Mouse (Mus musculus) heart, postnatal 14 days (tissue): ENCODE measurements around the gene Cyth4. TPM values are rescaled to one million over a fixed set of nuclear protein-coding genes. Genes with fewer than 3 reads are reported as not detected.

ENCODE experiments used
- DNase-seq, 2 experiments: peaks; one replicate each; pipeline ENCODE4 v3.0.0; 2021 to 2022
- intact Hi-C: fragments of 180-260 bp; cut with DNase I; formaldehyde crosslinking; loops from one replicate; pipeline ENCODE4 v1.15.1; 2025
- total RNA-seq, 2 experiments: library from RNA; stranded (reverse); gene quantifications; 2 replicates each; pipeline ENCODE4 v1.2.3; 2021

Gene Cyth4
- total RNA-seq, 2 experiments from 2014 or later = 5.7 to 8.8 TPM

- peak in 1 of 2 experiments; percentile 23 for DNase-seq
- intact Hi-C loops = no loop called here
These were observed 14.0 kb downstream of the Cyth4 start for GRCm38 (mm10) chr15:78610705-78611462.

- intact Hi-C loops = no loop called here
- DNase-seq = no peak
These were observed 17.7 kb downstream of the Cyth4 start for GRCm38 (mm10) chr15:78614536-78614935.

DNA sequence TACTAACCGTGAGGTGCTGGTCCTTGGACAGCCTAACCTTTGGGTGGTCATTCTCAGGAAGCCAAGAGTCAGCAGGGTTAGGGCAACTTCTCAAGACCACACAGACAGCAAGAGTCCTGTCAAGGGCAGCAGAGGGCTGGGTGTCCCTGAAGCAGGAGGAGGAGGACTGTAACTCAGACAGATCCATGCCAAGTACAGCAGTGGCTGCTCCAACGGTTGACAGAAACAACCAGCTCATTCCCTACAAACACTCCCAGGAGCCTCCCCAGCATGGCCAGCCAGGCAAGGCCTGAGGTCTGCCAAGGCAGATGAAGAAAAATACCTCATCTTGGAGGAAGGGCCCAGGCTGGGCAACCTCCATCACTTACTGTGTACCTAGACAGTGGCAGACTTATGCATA lies 20.1 kb downstream of the Cyth4 start:
- intact Hi-C loops = no loop called here
- no peak for DNase-seq

- peak; percentile 73 to 85 for DNase-seq
- intact Hi-C loops = loop anchor here (1.0 to 10.0 kb wide), 4 partner anchors 97 to 244 kb away; partner anchors contain the start of gene Cdc42ep1
These were observed 26.6 kb downstream of the Cyth4 start for GRCm38 (mm10) chr15:78623426-78623825.

DNA sequence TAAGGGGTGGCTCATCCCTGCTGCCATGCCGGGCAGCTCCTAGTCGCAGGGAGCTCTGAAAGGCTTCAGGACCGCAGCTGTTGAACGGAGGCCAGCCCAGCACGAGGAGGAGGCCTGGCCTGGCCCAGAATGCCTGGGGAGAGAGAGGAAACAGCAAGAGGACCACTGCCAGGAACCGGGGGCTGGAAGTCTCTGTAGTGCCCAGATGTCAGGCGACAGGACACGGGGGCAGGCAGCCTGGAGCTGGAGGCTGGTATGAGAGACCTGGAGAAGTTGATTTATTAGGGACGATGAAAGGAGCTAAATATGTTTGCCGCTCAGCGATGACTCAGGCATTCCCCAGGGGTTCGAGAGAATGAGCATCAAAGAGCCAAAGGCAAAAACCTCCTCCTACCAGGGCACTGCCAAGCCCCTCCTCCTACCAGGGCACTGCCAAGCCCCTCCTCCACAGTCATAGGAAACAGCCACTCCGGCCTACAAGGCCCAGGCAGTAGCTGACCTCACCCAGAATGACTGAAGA lies 27.6 kb downstream of the Cyth4 start:
- intact Hi-C loops = loop anchor here (5.0 to 10.0 kb wide), 2 partner anchors 220 to 243 kb away; partner anchors contain the start of gene Cdc42ep1
- DNase-seq = peak; percentile 73 to 79

DNA sequence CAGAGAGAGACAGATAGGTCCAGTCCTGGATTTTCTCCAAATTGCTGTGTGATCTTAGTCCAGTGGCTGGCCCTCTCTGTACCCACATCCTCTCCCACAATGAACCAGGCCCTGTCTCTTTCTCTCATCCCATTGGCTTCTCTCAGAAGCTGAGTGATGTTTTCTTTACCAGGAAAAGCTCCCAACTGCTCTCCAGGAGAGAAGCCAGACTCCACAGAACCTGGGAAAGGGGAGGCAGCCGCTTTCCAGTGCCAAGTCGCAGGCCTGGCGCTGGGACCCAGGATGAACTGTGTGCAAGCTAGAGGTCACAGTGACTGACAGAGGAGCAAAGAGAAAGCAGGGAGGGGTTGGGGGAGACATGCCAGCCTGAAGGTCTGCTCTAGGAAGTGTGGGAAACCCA lies 28.1 kb downstream of the Cyth4 start:
- intact Hi-C loops = loop anchor here (5.0 to 10.0 kb wide), 2 partner anchors 220 to 242 kb away; partner anchors contain the start of gene Cdc42ep1

DNA sequence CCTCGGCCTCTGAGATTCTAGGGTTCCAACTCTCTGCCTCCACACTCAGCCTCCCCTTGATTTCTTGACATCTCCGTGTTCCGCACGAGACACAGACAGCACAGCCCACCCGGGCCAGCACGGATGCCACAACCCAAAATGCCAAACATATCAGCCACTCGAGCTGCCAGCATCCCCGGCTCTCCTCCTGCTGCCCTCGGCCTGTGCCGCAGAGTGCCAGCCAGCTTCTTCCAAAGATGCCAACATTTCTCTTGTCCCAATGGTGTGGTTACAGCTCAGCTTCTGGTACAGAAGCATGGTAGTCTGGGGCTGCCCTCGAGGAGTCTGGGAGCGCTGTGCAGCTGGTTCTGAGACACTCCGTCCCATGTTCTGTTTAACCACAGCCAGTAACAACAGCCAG lies 29.4 kb downstream of the Cyth4 start:
- no peak for DNase-seq
- intact Hi-C loops = loop anchor here (10.0 kb wide), 1 partner anchor 219 kb away; the partner anchor contains the start of gene Cdc42ep1

More for the DNA sequence above, 28.1 kb downstream of the Cyth4 start:
- DNase-seq = peak in 1 of 2 experiments; percentile 17

GRCm38 (mm10) chr15:78632387-78632786 lies 35.5 kb downstream of the Cyth4 start:
- no peak for DNase-seq
- intact Hi-C loops = no loop called here

GRCm38 (mm10) chr15:78633413-78633812 lies 36.6 kb downstream of the Cyth4 start:
- no peak for DNase-seq
- intact Hi-C loops = no loop called here

DNA sequence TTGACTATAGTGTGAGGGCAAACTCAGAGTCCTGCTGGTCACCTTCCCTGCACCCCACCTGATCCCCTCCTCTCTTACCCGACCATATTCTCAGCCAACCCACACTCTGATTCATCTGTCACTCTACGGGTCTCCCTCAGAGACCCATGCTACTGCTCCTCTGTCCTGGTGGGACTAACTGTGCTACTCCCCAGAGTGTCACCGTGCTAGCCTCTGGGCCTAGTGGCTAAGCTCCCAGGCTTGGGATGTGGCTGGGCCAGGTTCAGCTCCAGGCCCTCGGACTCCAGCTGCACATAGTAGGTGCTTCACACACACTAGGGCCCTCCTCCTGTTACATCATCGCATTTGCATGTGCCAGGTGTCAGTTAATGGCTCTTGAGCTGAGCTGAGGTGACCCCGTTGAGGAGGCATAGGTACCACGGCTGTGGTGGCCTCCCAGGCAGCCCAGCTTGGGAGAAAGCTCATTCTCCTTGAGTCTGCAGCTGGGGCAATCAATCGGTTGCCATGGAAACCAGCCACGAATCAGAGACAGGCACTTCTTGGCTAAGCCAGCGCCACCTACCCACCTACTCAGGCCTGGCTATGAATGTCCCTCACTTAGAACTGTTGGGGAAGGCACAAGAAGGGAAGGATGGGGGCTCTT lies 37.4 kb downstream of the Cyth4 start:
- intact Hi-C loops = no loop called here
- DNase-seq = no peak

GRCm38 (mm10) chr15:78635231-78635630 lies 38.4 kb downstream of the Cyth4 start:
- DNase-seq = peak; percentile 45 to 58
- intact Hi-C loops = no loop called here

DNA sequence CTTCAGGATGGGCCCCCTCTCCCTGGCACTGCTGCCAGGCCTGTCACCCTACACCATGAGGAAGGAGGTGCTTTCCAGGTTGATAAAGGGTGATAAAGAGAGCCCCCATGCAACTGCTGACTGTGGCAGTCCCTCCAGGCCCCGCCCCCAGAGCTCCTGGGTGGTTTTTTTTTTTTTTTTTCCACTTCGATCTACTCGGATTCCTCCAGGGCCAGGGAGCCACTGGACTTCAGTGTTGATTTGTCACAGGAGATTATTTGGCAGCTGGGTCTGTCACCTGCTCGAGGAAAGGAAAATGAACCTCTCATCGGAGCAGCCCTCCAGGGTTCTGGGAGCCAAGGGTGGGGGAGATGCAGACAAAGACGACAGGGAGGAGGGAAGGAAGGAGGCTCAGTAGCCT lies 46.8 kb downstream of the Cyth4 start:
- intact Hi-C loops = no loop called here
- no peak for DNase-seq

DNA sequence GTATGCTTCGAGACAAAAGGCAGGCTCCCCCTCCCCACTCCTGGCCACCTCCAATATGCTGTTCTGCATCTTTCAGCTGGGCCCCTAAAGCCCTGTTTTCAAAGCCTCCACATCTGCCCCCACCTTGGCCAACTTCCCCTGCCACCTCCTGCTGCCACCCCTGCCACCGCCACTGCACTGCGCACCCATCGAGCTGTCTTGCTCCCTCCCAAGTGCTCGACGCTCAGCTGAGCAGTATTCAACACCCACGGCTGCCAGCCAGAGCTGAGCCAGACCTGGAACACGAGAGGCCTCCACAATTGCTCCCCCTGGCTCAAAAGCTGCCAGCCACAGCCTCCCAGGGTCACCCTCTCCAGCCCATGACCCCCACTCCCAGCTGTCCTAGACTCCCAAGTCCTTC lies 47.8 kb downstream of the Cyth4 start:
- DNase-seq = no peak
- intact Hi-C loops = no loop called here

GRCm38 (mm10) chr15:78647746-78648145 lies 50.9 kb downstream of the Cyth4 start:
- intact Hi-C loops = no loop called here
- DNase-seq = no peak

DNA sequence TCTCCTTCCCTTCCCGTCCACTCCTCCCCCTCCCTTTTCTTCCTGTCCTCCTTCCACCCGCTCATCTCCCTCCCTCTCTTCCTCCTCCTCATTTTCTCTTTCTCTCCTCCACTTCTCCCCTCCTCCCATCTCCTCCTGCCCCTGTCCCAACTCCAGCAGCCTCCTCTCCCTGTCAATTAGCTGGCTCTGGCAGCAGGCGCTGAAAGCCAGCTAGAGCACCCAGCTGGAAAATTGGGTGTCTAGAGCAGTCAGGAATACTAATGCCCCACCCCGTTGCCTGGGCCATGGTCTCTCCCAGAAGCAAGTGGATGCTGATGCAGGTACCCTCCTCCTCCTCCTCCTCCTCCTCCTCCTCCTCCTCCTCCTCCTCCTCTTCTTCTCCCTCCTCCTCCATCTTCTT lies 54.3 kb downstream of the Cyth4 start:
- no peak for DNase-seq
- intact Hi-C loops = no loop called here

- DNase-seq = peak in 1 of 2 experiments; percentile 21
These were observed 67.4 kb downstream of the Cyth4 start for GRCm38 (mm10) chr15:78664268-78664667.

GRCm38 (mm10) chr15:78669221-78669871 lies 72.5 kb downstream of the Cyth4 start:
- DNase-seq = no peak

More at GRCm38 (mm10) chr15:78664268-78664667, 67.4 kb downstream of the Cyth4 start:
- intact Hi-C loops = no loop called here

GRCm38 (mm10) chr15:78670341-78670740 lies 73.5 kb downstream of the Cyth4 start:
- DNase-seq = no peak
- intact Hi-C loops = no loop called here

More at GRCm38 (mm10) chr15:78669221-78669871, 72.5 kb downstream of the Cyth4 start:
- intact Hi-C loops = no loop called here
